In genomic region chr17:73296855-73297254, GRCm38 (mm10) we compare ENCODE assay signal across 8 mouse cellular contexts.
DNase-seq lines count a peak whose midpoint lies in the region; ATAC-seq and TF ChIP-seq lines count a peak whose summit lies in the region.

No protein-coding gene starts in this region.

- no peak overlapping the region for H3K4me2 ChIP-seq in intestine, postnatal 0 days (replicated peaks; ENCODE audit: low read depth)

- 30% methylated on average over 4 of the region's 4 CpGs for WGBS in intestine, postnatal 0 days

- no peaks in the 10 kb centered on the region for H3K4me1 ChIP-seq in intestine, postnatal 0 days (replicated peaks; ENCODE audit: control insufficient read depth, insufficient read depth, low read length)

- H3K4me3 ChIP-seq in intestine, postnatal 0 days (ENCODE audit: low read depth, low read length): no peak overlapping the region

- TF ChIP-seq CTCF in intestine, postnatal 0 days (IDR thresholded peaks at IDR 0.05; ENCODE audit: low read depth): peak; percentile 83

- H3K27ac ChIP-seq in intestine, postnatal 0 days (ENCODE audit: low read depth, low read length): no peak overlapping the region

- H3K9me3 ChIP-seq in intestine, postnatal 0 days (ENCODE audit: control insufficient read depth): no peaks in the 10 kb centered on the region

- H3K36me3 ChIP-seq in intestine, postnatal 0 days (ENCODE audit: control insufficient read depth, insufficient read depth): no peaks in the 10 kb centered on the region

- 0 out of 2 replicates have a peak, but pooled peaks cover 15% of the 10 kb centered on the region for H3K27me3 ChIP-seq in intestine, postnatal 0 days (replicated peaks; ENCODE audit: control insufficient read depth, insufficient read depth, low read length)

- DNase-seq in spleen, postnatal 36 days (ENCODE audit: low spot score in 2 of 2): peak; percentile 22 to 52
- no peak for DNase-seq in spleen, postnatal 4 days (ENCODE audit: low spot score in 2 of 2)
- peak; percentile 89 for DNase-seq in brain, adult 2 months (ENCODE audit: low read depth, low spot score)
- peak; percentile 25 to 55 for DNase-seq in frontal cortex, postnatal 14 days (ENCODE audit: low spot score in 2 of 2)
- DNase-seq in lung, adult 18-20 months: peak; percentile 25 to 42
- DNase-seq in ovary, postnatal 36 days (ENCODE audit: low spot score): peak; percentile 56

- no peak for ATAC-seq in intestine, postnatal 0 days
- no peak for ATAC-seq in erythroid progenitor cell, adult 5-6 weeks (replicated peaks; ENCODE audit: low FRiP score, poor library complexity, severe bottlenecking)

- no peak overlapping the region for H3K9ac ChIP-seq in intestine, postnatal 0 days (ENCODE audit: low read depth, low read length)

Comparison
In these comparisons a context has a peak if more than half of its experiments do, and no peak if none do; other contexts are left out.
1. DNase-seq: peak in spleen, postnatal 36 days (2 of 2), brain, adult 2 months (single experiment), frontal cortex, postnatal 14 days (2 of 2), lung, adult 18-20 months (2 of 2) and ovary, postnatal 36 days (single experiment); none in spleen, postnatal 4 days (0 of 2).